Mouse (Mus musculus): ENCODE results near the gene Bysl.

Bysl gene

GRCm38 (mm10) chr17:47627791-47628190 lies 16.5 kb upstream of the Bysl start:
- TF ChIP-seq GATA4 (IDR thresholded peaks at IDR 0.05; ENCODE audit: insufficient replicate concordance, low read length) = no peak

- TF ChIP-seq GATA4 (IDR thresholded peaks at IDR 0.05; ENCODE audit: insufficient replicate concordance, low read length) = no peak
Observed at GRCm38 (mm10) chr17:47626031-47626430, 14.7 kb upstream of the Bysl start.

GRCm38 (mm10) chr17:47625088-47625487 lies 13.8 kb upstream of the Bysl start:
- TF ChIP-seq GATA4 (IDR thresholded peaks at IDR 0.05; ENCODE audit: insufficient replicate concordance, low read length) = no peak

- no peak for TF ChIP-seq GATA4 (IDR thresholded peaks at IDR 0.05; ENCODE audit: insufficient replicate concordance, low read length)
Observed at GRCm38 (mm10) chr17:47622912-47623554, 11.7 kb upstream of the Bysl start.

- TF ChIP-seq GATA4 (IDR thresholded peaks at IDR 0.05; ENCODE audit: insufficient replicate concordance, low read length) = no peak
Observed at GRCm38 (mm10) chr17:47618556-47619311, 7.4 kb upstream of the Bysl start.

- no peak for TF ChIP-seq GATA4 (IDR thresholded peaks at IDR 0.05; ENCODE audit: insufficient replicate concordance, low read length)
Observed at GRCm38 (mm10) chr17:47617605-47618307, 6.5 kb upstream of the Bysl start.

GRCm38 (mm10) chr17:47616652-47617051 lies 5.4 kb upstream of the Bysl start:
- TF ChIP-seq GATA4 (IDR thresholded peaks at IDR 0.05; ENCODE audit: insufficient replicate concordance, low read length) = no peak

- no peak for TF ChIP-seq GATA4 (IDR thresholded peaks at IDR 0.05; ENCODE audit: insufficient replicate concordance, low read length)
Observed at GRCm38 (mm10) chr17:47616119-47616518, 4.8 kb upstream of the Bysl start.

- no peak for TF ChIP-seq GATA4 (IDR thresholded peaks at IDR 0.05; ENCODE audit: insufficient replicate concordance, low read length)
Observed at GRCm38 (mm10) chr17:47614018-47614417, 2.7 kb upstream of the Bysl start.

GRCm38 (mm10) chr17:47611661-47611982 lies 330 bp upstream of the Bysl start:
- no peak for TF ChIP-seq GATA4 (IDR thresholded peaks at IDR 0.05; ENCODE audit: insufficient replicate concordance, low read length)

- no peak for TF ChIP-seq GATA4 (IDR thresholded peaks at IDR 0.05; ENCODE audit: insufficient replicate concordance, low read length)
Observed at GRCm38 (mm10) chr17:47609182-47609581, 2.1 kb downstream of the Bysl start.

- no peak for TF ChIP-seq GATA4 (IDR thresholded peaks at IDR 0.05; ENCODE audit: insufficient replicate concordance, low read length)
Observed at GRCm38 (mm10) chr17:47606220-47606619, 5.1 kb downstream of the Bysl start.

- no peak for TF ChIP-seq GATA4 (IDR thresholded peaks at IDR 0.05; ENCODE audit: insufficient replicate concordance, low read length)
Observed at GRCm38 (mm10) chr17:47602289-47602688, 9.0 kb downstream of the Bysl start.

GRCm38 (mm10) chr17:47601389-47601755 lies 9.9 kb downstream of the Bysl start:
- TF ChIP-seq GATA4 (IDR thresholded peaks at IDR 0.05; ENCODE audit: insufficient replicate concordance, low read length) = no peak

GRCm38 (mm10) chr17:47600601-47601388 lies 10.5 kb downstream of the Bysl start:
- no peak for TF ChIP-seq GATA4 (IDR thresholded peaks at IDR 0.05; ENCODE audit: insufficient replicate concordance, low read length)
